Mouse (Mus musculus): ENCODE measurements around the gene Dusp13. TPM values are rescaled to one million over a fixed set of nuclear protein-coding genes. Genes with fewer than 3 reads are reported as not detected.

Gene Dusp13
- total RNA-seq (2014; rRNA removed): not detected in 2 replicates
- 0.25 and 0.71 TPM in 2 replicates for polyA plus RNA-seq (2015; fragmentation: Nextera tagmentation; extraction: Ambion mirVana)

DNA sequence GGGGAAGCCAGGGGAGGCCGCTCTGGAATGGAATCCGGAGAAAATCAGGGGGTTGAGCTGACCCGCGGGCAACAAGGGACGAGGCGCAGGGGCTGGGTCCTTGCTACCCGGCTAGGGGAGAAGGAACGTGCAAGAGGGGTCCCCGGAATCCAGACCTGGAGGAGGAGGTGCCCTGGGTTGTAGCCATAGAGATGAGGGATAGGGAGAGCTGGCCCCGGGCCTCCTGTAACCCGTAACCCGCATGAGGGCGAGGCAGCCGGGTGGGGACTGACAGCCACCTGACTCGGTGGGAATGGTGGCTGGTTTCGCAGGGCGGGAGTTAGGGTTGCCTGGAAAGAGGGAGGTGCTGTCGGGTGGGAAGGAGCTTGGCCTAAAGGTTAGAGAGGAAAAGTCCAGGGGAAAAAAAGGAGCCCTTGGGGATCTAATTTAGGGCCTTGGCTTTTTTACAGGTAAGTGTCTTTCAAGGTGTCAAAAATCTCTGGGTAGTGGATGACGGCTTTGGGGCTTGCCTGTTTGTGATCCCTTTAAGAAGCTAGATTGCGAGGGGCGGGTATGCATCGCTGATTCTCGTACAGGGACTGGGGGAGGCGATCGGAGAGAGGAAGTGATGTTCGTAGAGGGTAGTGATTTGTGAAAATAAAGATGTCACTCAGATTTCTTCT is at the start of gene Dusp13:
Dusp13 (minus strand) TSS at position 301 of the 662 bp plus-strand sequence.
- Histone ChIP-seq H3K9ac (replicated peaks; ENCODE audit: low read length) (peak within 1 kb of the TSS; percentile 96), H3K36me3 (ENCODE audit: insufficient read depth, low read length) (no peaks in the 10 kb centered on the region), H3K9me3 (ENCODE audit: low read length) (no peaks in the 10 kb centered on the region), H3K27ac (peak within 1 kb of the TSS; percentile 94), H3K4me1 (ENCODE audit: insufficient read depth, low read length) (0 out of 2 replicates have a peak, but pooled peaks cover 5% of the 10 kb centered on the region), H3K4me3 (ENCODE audit: low read length) (peak within 1 kb of the TSS; percentile 97), H3K27me3 (ENCODE audit: insufficient read depth, low read length) (no peaks in the 10 kb centered on the region), H3K4me2 (ENCODE audit: low read depth, low read length) (peak within 1 kb of the TSS; percentile 60)
- ATAC-seq: peak; percentile 79
- under 1% methylated on average over 26 of the region's 26 CpGs for WGBS
- no peak for TF ChIP-seq CTCF (IDR thresholded peaks at IDR 0.05; ENCODE audit: low read depth)
- peak; percentile 85 for DNase-seq (ENCODE audit: low spot score)

DNA sequence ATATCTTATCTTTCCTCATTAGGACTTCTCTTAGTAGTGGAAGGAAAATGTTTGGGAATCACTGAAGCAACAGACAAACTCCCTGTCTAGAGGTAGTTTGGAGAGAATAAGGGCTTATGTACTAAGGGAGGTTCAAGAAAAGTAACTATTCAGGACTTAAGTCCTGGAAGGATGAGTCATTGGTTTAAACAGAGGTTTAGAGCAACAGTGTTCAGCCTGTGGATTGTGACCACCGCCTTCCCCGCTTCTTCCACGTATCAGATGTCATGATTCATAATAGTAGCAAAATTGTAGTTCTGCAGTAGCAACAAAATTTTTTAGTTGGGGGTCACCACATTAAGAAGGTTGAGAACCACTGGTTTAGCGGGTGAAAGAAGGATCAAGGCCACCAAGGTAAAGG is 49.7 kb upstream of the Dusp13 start:
- Histone ChIP-seq H3K36me3 (ENCODE audit: insufficient read depth, low read length) (no peaks in the 10 kb centered on the region), H3K9me3 (ENCODE audit: low read length) (no peaks in the 10 kb centered on the region), H3K4me2 (ENCODE audit: low read depth, low read length) (no peak overlapping the region), H3K27me3 (ENCODE audit: insufficient read depth, low read length) (no peaks in the 10 kb centered on the region), H3K4me3 (ENCODE audit: low read length) (no peak overlapping the region), H3K9ac (replicated peaks; ENCODE audit: low read length) (no peak overlapping the region), H3K27ac (no peak overlapping the region), H3K4me1 (ENCODE audit: insufficient read depth, low read length) (no peaks in the 10 kb centered on the region)
- WGBS: 97% methylated on average over 4 of the region's 4 CpGs
- ATAC-seq: no peak
- no peak for DNase-seq (ENCODE audit: low spot score)
- no peak for TF ChIP-seq CTCF (IDR thresholded peaks at IDR 0.05; ENCODE audit: low read depth)

DNA sequence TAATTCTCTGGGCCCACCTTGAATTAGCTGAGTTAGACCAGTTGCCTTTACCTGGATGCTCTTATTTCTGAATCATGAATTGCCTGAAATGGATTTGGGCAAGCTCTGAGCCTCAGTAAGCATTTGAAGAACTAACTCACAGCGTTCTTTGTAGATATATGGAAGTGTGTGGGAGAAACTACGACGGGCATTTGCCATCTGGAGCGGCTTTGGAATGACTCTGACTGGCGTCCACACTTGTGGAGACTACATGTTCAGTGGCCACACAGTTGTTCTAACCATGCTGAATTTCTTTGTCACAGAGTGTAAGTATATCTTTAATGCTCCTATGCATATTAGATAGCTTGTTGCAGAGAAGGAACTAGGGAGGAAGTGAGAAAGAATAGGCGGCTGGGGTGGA is 41.3 kb upstream of the Dusp13 start:
- H3K27me3 ChIP-seq (ENCODE audit: insufficient read depth, low read length): no peaks in the 10 kb centered on the region
- no peak overlapping the region for H3K9ac ChIP-seq (replicated peaks; ENCODE audit: low read length)
- no peak for TF ChIP-seq CTCF (IDR thresholded peaks at IDR 0.05; ENCODE audit: low read depth)
- H3K36me3 ChIP-seq (ENCODE audit: insufficient read depth, low read length): peaks cover 7% of the 10 kb centered on the region; the same call in 1 of the 2 replicates
- no peak overlapping the region for H3K4me2 ChIP-seq (ENCODE audit: low read depth, low read length)
- DNase-seq (ENCODE audit: low spot score) (no peak), ATAC-seq (no peak)
- no peak overlapping the region for H3K4me3 ChIP-seq (ENCODE audit: low read length)
- H3K27ac ChIP-seq: no peak overlapping the region
- 95% methylated on average over 6 of the region's 6 CpGs for WGBS
- H3K9me3 ChIP-seq (ENCODE audit: low read length): no peaks in the 10 kb centered on the region
- no peaks in the 10 kb centered on the region for H3K4me1 ChIP-seq (ENCODE audit: insufficient read depth, low read length)

DNA sequence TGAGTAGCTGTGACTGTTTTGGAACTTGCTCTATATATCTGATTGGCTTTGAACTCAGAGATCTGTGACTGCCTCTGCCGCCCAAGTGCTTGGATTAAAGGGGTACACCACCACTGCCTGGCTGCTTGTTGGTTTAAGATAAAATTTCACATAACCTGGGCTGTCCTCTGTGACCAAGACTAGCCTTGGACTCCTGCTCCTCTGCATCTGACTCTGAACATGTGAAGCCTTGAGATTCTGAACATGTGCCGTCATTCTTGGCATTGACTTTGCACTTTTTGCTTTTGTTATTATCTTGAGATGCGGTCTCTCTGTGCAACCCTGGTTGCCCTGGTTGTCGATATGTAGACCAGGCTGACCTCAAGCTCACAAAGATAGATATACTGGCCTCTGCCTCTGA is 40.7 kb upstream of the Dusp13 start:
- DNase-seq (ENCODE audit: low spot score) (no peak), ATAC-seq (no peak)
- Histone ChIP-seq H3K4me2 (ENCODE audit: low read depth, low read length) (no peak overlapping the region), H3K36me3 (ENCODE audit: insufficient read depth, low read length) (peaks cover 7% of the 10 kb centered on the region; the same call in 1 of the 2 replicates), H3K27ac (no peak overlapping the region), H3K27me3 (ENCODE audit: insufficient read depth, low read length) (no peaks in the 10 kb centered on the region), H3K4me3 (ENCODE audit: low read length) (no peak overlapping the region), H3K4me1 (ENCODE audit: insufficient read depth, low read length) (no peaks in the 10 kb centered on the region), H3K9ac (replicated peaks; ENCODE audit: low read length) (no peak overlapping the region), H3K9me3 (ENCODE audit: low read length) (no peaks in the 10 kb centered on the region)
- TF ChIP-seq CTCF (IDR thresholded peaks at IDR 0.05; ENCODE audit: low read depth): no peak
- 92% methylated on average over 4 of the region's 4 CpGs for WGBS

DNA sequence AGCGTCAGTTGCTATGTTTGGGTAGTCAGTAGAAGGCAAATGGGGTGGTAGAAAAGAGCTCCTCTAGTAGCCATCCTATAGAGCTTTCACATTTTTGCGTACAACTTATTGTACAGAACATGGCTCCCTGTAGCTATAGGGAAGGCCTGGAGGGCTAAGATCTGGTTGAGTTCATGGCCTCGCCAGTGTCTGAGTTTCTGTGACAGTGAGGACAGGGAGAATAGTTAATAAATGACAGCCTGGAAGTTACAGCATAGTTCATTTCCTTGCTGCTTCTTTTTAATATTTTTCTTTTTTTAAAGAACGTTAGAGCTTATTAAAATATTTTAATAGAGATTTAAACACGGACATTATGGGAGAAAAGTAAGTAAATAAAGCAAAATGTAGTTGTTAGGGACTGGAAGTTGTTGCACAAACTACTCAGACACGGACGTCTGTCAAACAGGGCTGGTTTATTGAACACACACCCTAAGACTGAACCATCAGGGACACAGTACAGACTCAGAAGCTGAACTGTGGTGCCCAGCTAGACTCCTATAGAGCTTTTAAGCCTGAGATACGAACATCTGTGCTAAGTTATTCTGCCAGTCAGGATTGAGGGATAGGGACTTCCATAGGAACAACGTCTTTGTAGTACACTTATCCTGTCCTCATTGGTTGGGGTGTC is 39.7 kb upstream of the Dusp13 start:
- TF ChIP-seq CTCF (IDR thresholded peaks at IDR 0.05; ENCODE audit: low read depth): no peak
- H3K4me1 ChIP-seq (ENCODE audit: insufficient read depth, low read length): no peaks in the 10 kb centered on the region
- no peak overlapping the region for H3K4me2 ChIP-seq (ENCODE audit: low read depth, low read length)
- H3K27me3 ChIP-seq (ENCODE audit: insufficient read depth, low read length): no peaks in the 10 kb centered on the region
- no peaks in the 10 kb centered on the region for H3K9me3 ChIP-seq (ENCODE audit: low read length)
- H3K9ac ChIP-seq (replicated peaks; ENCODE audit: low read length): no peak overlapping the region
- WGBS: 91% methylated on average over 9 of the region's 9 CpGs
- ATAC-seq: no peak
- no peak overlapping the region for H3K27ac ChIP-seq
- peaks cover 7% of the 10 kb centered on the region; the same call in 1 of the 2 replicates for H3K36me3 ChIP-seq (ENCODE audit: insufficient read depth, low read length)
- no peak overlapping the region for H3K4me3 ChIP-seq (ENCODE audit: low read length)
- DNase-seq (ENCODE audit: low spot score): no peak

DNA sequence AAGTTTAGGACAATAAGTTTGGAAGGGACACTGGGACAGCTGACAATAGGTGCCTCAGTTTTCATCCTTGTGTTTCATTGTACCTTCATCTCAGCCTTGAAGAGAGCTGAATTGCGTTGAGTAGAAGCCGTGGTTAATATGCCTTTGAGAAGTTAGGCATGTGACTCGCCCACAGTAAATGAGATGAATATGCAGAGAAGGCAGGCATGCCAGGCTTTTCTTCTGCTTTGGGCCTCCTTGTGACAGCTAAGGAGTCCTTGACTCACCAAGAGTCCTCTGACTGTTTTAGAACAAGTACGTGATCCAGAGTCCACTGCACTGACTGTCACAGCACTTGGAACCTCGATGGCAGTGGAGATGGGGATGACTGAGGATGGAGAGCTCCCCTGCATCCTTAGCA is 37.1 kb upstream of the Dusp13 start:
- no peak for ATAC-seq
- no peak overlapping the region for H3K9ac ChIP-seq (replicated peaks; ENCODE audit: low read length)
- no peak overlapping the region for H3K4me3 ChIP-seq (ENCODE audit: low read length)
- H3K27ac ChIP-seq: no peak overlapping the region
- no peak overlapping the region for H3K4me2 ChIP-seq (ENCODE audit: low read depth, low read length)
- DNase-seq (ENCODE audit: low spot score): no peak
- TF ChIP-seq CTCF (IDR thresholded peaks at IDR 0.05; ENCODE audit: low read depth): no peak
- H3K36me3 ChIP-seq (ENCODE audit: insufficient read depth, low read length): peaks cover 14% of the 10 kb centered on the region; the same call in 1 of the 2 replicates
- 88% methylated on average over 5 of the region's 5 CpGs for WGBS
- H3K4me1 ChIP-seq (ENCODE audit: insufficient read depth, low read length): no peaks in the 10 kb centered on the region
- H3K27me3 ChIP-seq (ENCODE audit: insufficient read depth, low read length): no peaks in the 10 kb centered on the region
- no peaks in the 10 kb centered on the region for H3K9me3 ChIP-seq (ENCODE audit: low read length)

DNA sequence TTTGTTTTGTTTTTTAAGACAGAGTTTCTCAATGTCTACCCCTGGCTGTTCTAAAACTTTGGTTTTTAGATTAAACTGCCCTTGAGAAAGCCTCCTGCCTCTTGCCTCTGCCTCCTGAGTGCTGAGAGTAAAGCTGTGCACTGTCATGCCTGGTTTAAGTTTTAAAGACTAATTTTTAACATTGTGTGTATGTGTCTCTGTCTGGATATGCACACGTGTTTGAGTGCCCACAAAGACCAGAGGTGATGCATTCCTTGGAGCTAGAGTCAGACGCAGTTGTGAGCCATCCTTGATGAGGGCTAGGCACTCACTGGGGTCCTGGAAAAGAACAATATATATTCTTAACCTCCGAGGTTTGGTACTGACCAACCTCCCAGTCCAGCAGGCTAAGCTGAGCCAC is 36.4 kb upstream of the Dusp13 start:
- H3K4me2 ChIP-seq (ENCODE audit: low read depth, low read length): no peak overlapping the region
- no peaks in the 10 kb centered on the region for H3K9me3 ChIP-seq (ENCODE audit: low read length)
- no peak for DNase-seq (ENCODE audit: low spot score)
- H3K27me3 ChIP-seq (ENCODE audit: insufficient read depth, low read length): no peaks in the 10 kb centered on the region
- no peak for ATAC-seq
- peaks cover 17% of the 10 kb centered on the region; the same call in 1 of the 2 replicates for H3K36me3 ChIP-seq (ENCODE audit: insufficient read depth, low read length)
- no peak for TF ChIP-seq CTCF (IDR thresholded peaks at IDR 0.05; ENCODE audit: low read depth)
- H3K9ac ChIP-seq (replicated peaks; ENCODE audit: low read length): no peak overlapping the region
- H3K27ac ChIP-seq: no peak overlapping the region
- no peak overlapping the region for H3K4me3 ChIP-seq (ENCODE audit: low read length)
- WGBS: 89% methylated on average over 3 of the region's 3 CpGs
- no peaks in the 10 kb centered on the region for H3K4me1 ChIP-seq (ENCODE audit: insufficient read depth, low read length)
